Mouse (Mus musculus) midbrain, embryonic 10.5 days (tissue): Measurements from ENCODE around the gene Wnt5b. TPM values are rescaled to one million over a fixed set of nuclear protein-coding genes. Genes with fewer than 3 reads are reported as not detected.
"Not testable (repeated sequence)": the region's sequence is repeated elsewhere in the genome, so short reads cannot be mapped to it uniquely, and the experiment has no call there.

Source experiments
- DNase-seq: peaks from one replicate; pipeline ENCODE4 v3.0.0-alpha.2; 2017; ENCODE audit warnings: low spot score
- H3K27ac ChIP-seq: fragments of 300-500 bp; sonication (generic); replicated peaks from 2 replicates; pipeline ENCODE4 v1.5.1; 2016; ENCODE audit warnings: mild to moderate bottlenecking
- H3K27me3 ChIP-seq: fragments of 300-500 bp; sonication (generic); 2 replicates; pipeline ENCODE4 v1.6.1; 2016; ENCODE audit warnings: low read depth, mild to moderate bottlenecking; ENCODE audit not compliant: poor library complexity, severe bottlenecking
- H3K36me3 ChIP-seq: fragments of 300-500 bp; sonication (generic); 2 replicates; pipeline ENCODE4 v1.6.1; 2016; ENCODE audit warnings: mild to moderate bottlenecking, moderate library complexity
- H3K4me1 ChIP-seq: fragments of 300-500 bp; sonication (generic); 2 replicates; pipeline ENCODE4 v1.6.1; 2016
- H3K4me3 ChIP-seq: fragments of 300-500 bp; sonication (generic); 2 replicates; pipeline ENCODE4 v1.5.1; 2016; ENCODE audit warnings: mild to moderate bottlenecking, moderate library complexity
- H3K9me3 ChIP-seq: fragments of 300-500 bp; sonication (generic); replicated peaks from 2 replicates; pipeline ENCODE4 v1.6.1; 2016; ENCODE audit warnings: mild to moderate bottlenecking
- WGBS: fragments of 180-500 bp; shearing (Covaris S2); methylation state at CpG from one replicate; pipeline ENCODE4 v1.1.7; 2016; 5-methylcytosine and 5-hydroxymethylcytosine counted together
- polyA plus RNA-seq: library from polyadenylated mRNA; unstranded; fragments of >200 nt; fragmentation: Nextera tagmentation; extraction: Ambion mirVana; gene quantifications from 2 replicates; pipeline ENCODE4 v1.2.1, GENCODE M21; 2016

Wnt5b gene
- polyA plus RNA-seq, 1 experiment from 2014 or later, result 19.0 TPM

GRCm38 (mm10) chr6:119491997-119492629 lies 52.0 kb downstream of the Wnt5b start:
- H3K27me3 ChIP-seq, result peaks cover 52% of the 10 kb centered on the region
- peak; percentile 86 for DNase-seq
- peaks cover 45% of the 10 kb centered on the region for H3K4me1 ChIP-seq
- 21% methylated on average over 9 of the region's 9 CpGs for WGBS
- H3K9me3 ChIP-seq, result peaks cover 6% of the 10 kb centered on the region; the same call in 1 of the 2 replicates
- peak overlapping the region; percentile 86 for H3K27ac ChIP-seq
- H3K4me3 ChIP-seq, result peak overlapping the region; percentile 41
- peaks cover 13% of the 10 kb centered on the region; the same call in 1 of the 2 replicates for H3K36me3 ChIP-seq

- Histone ChIP-seq H3K4me3 (peak overlapping the region; percentile 41), H3K36me3 (peaks cover 7% of the 10 kb centered on the region; the same call in 1 of the 2 replicates), H3K27me3 (peaks cover 42% of the 10 kb centered on the region), H3K27ac (peak overlapping the region; percentile 86), H3K9me3 (peaks cover 6% of the 10 kb centered on the region; the same call in 1 of the 2 replicates), H3K4me1 (peaks cover 50% of the 10 kb centered on the region)
- WGBS, result 16% methylated on average over 11 of the region's 11 CpGs
- peak; percentile 45 for DNase-seq
Observed at GRCm38 (mm10) chr6:119491006-119491405, 53.1 kb downstream of the Wnt5b start.

- H3K27ac ChIP-seq, result peak overlapping the region; percentile 86
Observed at GRCm38 (mm10) chr6:119490549-119490948, 53.6 kb downstream of the Wnt5b start.

GRCm38 (mm10) chr6:119489765-119490164 lies 54.4 kb downstream of the Wnt5b start:
- H3K9me3 ChIP-seq, result peaks cover 6% of the 10 kb centered on the region; the same call in 1 of the 2 replicates
- DNase-seq, result peak; percentile 74
- H3K4me1 ChIP-seq, result peaks cover 60% of the 10 kb centered on the region
- peaks cover 1% of the 10 kb centered on the region; the same call in 1 of the 2 replicates for H3K36me3 ChIP-seq
- H3K27me3 ChIP-seq, result peaks cover 29% of the 10 kb centered on the region
- WGBS, result 8% methylated on average over 5 of the region's 5 CpGs
- peak overlapping the region; percentile 86 for H3K27ac ChIP-seq
- H3K4me3 ChIP-seq, result peak overlapping the region; percentile 41; the same call in 1 of the 2 replicates

More at GRCm38 (mm10) chr6:119490549-119490948, 53.6 kb downstream of the Wnt5b start:
- 11% methylated on average over 11 of the region's 11 CpGs for WGBS
- peaks cover 37% of the 10 kb centered on the region for H3K27me3 ChIP-seq
- H3K9me3 ChIP-seq, result peaks cover 6% of the 10 kb centered on the region; the same call in 1 of the 2 replicates
- H3K36me3 ChIP-seq, result peaks cover 5% of the 10 kb centered on the region; the same call in 1 of the 2 replicates
- H3K4me1 ChIP-seq, result peaks cover 53% of the 10 kb centered on the region
- H3K4me3 ChIP-seq, result peak overlapping the region; percentile 41
- peak; percentile 66 for DNase-seq

- no peak for DNase-seq
- H3K27ac ChIP-seq, result no peak overlapping the region
- H3K27me3 ChIP-seq, result peaks cover 14% of the 10 kb centered on the region
- no peak overlapping the region for H3K4me3 ChIP-seq
- peaks cover 65% of the 10 kb centered on the region for H3K4me1 ChIP-seq
- 93% methylated on average over 9 of the region's 9 CpGs for WGBS
- H3K36me3 ChIP-seq, result peaks cover 20% of the 10 kb centered on the region
- H3K9me3 ChIP-seq, result no peaks in the 10 kb centered on the region
Observed at GRCm38 (mm10) chr6:119487619-119488018, 56.5 kb downstream of the Wnt5b start.

- Histone ChIP-seq H3K9me3 (no peaks in the 10 kb centered on the region), H3K27ac (no peak overlapping the region), H3K36me3 (peaks cover 20% of the 10 kb centered on the region), H3K4me1 (peaks cover 65% of the 10 kb centered on the region), H3K4me3 (no peak overlapping the region), H3K27me3 (peaks cover 14% of the 10 kb centered on the region)
- DNase-seq, result no peak
- 95% methylated on average over 7 of the region's 7 CpGs for WGBS
Observed at GRCm38 (mm10) chr6:119487085-119487458, 57.1 kb downstream of the Wnt5b start.

GRCm38 (mm10) chr6:119486381-119487084 lies 57.6 kb downstream of the Wnt5b start:
- Histone ChIP-seq H3K36me3 (peaks cover 20% of the 10 kb centered on the region), H3K4me3 (no peak overlapping the region), H3K27ac (no peak overlapping the region), H3K27me3 (peaks cover 14% of the 10 kb centered on the region), H3K4me1 (peaks cover 64% of the 10 kb centered on the region), H3K9me3 (no peaks in the 10 kb centered on the region)
- no peak for DNase-seq
- WGBS, result 87% methylated on average over 12 of the region's 12 CpGs

GRCm38 (mm10) chr6:119485486-119485885 lies 58.7 kb downstream of the Wnt5b start:
- H3K27ac ChIP-seq, result peak overlapping the region; percentile 38
- no peak overlapping the region for H3K4me3 ChIP-seq
- H3K4me1 ChIP-seq, result peaks cover 63% of the 10 kb centered on the region
- H3K36me3 ChIP-seq, result peaks cover 28% of the 10 kb centered on the region
- peaks cover 14% of the 10 kb centered on the region for H3K27me3 ChIP-seq
- no peak for DNase-seq
- H3K9me3 ChIP-seq, result no peaks in the 10 kb centered on the region
- 28% methylated on average over 2 of the region's 2 CpGs for WGBS

GRCm38 (mm10) chr6:119482958-119483600 lies 61.1 kb downstream of the Wnt5b start:
- peaks cover 72% of the 10 kb centered on the region for H3K4me1 ChIP-seq
- H3K27me3 ChIP-seq, result peaks cover 4% of the 10 kb centered on the region; the same call in 1 of the 2 replicates

GRCm38 (mm10) chr6:119481741-119482390 lies 62.3 kb downstream of the Wnt5b start:
- H3K27me3 ChIP-seq, H3K9me3 ChIP-seq, H3K27ac ChIP-seq: not testable (repeated sequence)
- peak; percentile 36 for DNase-seq
- Histone ChIP-seq H3K4me3 (peak overlapping the region; percentile 95), H3K36me3 (peaks cover 32% of the 10 kb centered on the region), H3K4me1 (peaks cover 79% of the 10 kb centered on the region)
- WGBS, result 7% methylated on average over 10 of the region's 10 CpGs

More at GRCm38 (mm10) chr6:119482958-119483600, 61.1 kb downstream of the Wnt5b start:
- WGBS, result 36% methylated on average over 16 of the region's 16 CpGs
- DNase-seq, result peak; percentile 78
- Histone ChIP-seq H3K4me3 (peak overlapping the region; percentile 95), H3K36me3 (peaks cover 32% of the 10 kb centered on the region), H3K27ac (peak overlapping the region; percentile 70), H3K9me3 (no peaks in the 10 kb centered on the region)

- H3K27ac ChIP-seq, result peak overlapping the region; percentile 100
- DNase-seq, result peak; percentile 62
- peak overlapping the region; percentile 95 for H3K4me3 ChIP-seq
- under 1% methylated on average over 33 of the region's 33 CpGs for WGBS
- peaks cover 32% of the 10 kb centered on the region for H3K36me3 ChIP-seq
- H3K27me3 ChIP-seq, result no peaks in the 10 kb centered on the region
- peaks cover 74% of the 10 kb centered on the region for H3K4me1 ChIP-seq
- H3K9me3 ChIP-seq, result no peaks in the 10 kb centered on the region
Observed at GRCm38 (mm10) chr6:119480706-119481331, 63.3 kb downstream of the Wnt5b start.
